Mouse (Mus musculus) embryonic facial prominence, embryonic 13.5 days (tissue): ENCODE results near the gene Gpc5. TPM values are rescaled to one million over a fixed set of nuclear protein-coding genes. Genes with fewer than 3 reads are reported as not detected.

ENCODE experiments used
- ATAC-seq: fragments of 200-750 bp; cut with Nextera tagmentation; 2 replicates; pipeline ENCODE4 v1.8.0; 2017; ENCODE audit warnings: low read depth; ENCODE audit not compliant: insufficient number of reproducible peaks, insufficient read depth, low FRiP score, low TSS enrichment
- H3K27ac ChIP-seq: fragments of 300-500 bp; sonication (generic); 2 replicates; pipeline ENCODE4 v1.5.1; 2015; ENCODE audit warnings: moderate library complexity, mild to moderate bottlenecking, inconsistent platforms
- H3K27me3 ChIP-seq: fragments of 300-500 bp; sonication (generic); 2 replicates; pipeline ENCODE4 v1.6.1; 2015; ENCODE audit warnings: mild to moderate bottlenecking, inconsistent platforms
- H3K36me3 ChIP-seq: fragments of 300-500 bp; sonication (generic); 2 replicates; pipeline ENCODE4 v1.6.1; 2015; ENCODE audit warnings: mild to moderate bottlenecking, inconsistent platforms
- H3K4me1 ChIP-seq: fragments of 300-500 bp; sonication (generic); 2 replicates; pipeline ENCODE4 v1.6.1; 2015; ENCODE audit warnings: inconsistent platforms
- H3K4me2 ChIP-seq: fragments of 300-500 bp; sonication (generic); 2 replicates; pipeline ENCODE4 v1.6.1; 2015; ENCODE audit warnings: moderate library complexity, mild to moderate bottlenecking, inconsistent platforms
- H3K4me3 ChIP-seq: fragments of 300-500 bp; sonication (generic); 2 replicates; pipeline ENCODE4 v1.5.1; 2015; ENCODE audit warnings: mild to moderate bottlenecking, inconsistent platforms
- H3K9ac ChIP-seq: fragments of 300-500 bp; sonication (generic); 2 replicates; pipeline ENCODE4 v1.6.1; 2015; ENCODE audit warnings: mild to moderate bottlenecking, inconsistent platforms
- H3K9me3 ChIP-seq: fragments of 300-500 bp; sonication (generic); 2 replicates; pipeline ENCODE4 v1.6.1; 2016; ENCODE audit warnings: inconsistent platforms
- WGBS: fragments of 180-500 bp; shearing (Covaris S2); methylation state at CpG from one replicate; pipeline ENCODE4 v1.1.7; 2015; ENCODE audit warnings: mixed read lengths; 5-methylcytosine and 5-hydroxymethylcytosine counted together
- polyA plus RNA-seq: library from polyadenylated mRNA; unstranded; fragments of >200 nt; fragmentation: Nextera tagmentation; extraction: Ambion mirVana; gene quantifications from 2 replicates; pipeline ENCODE4 v1.2.1, GENCODE M21; 2015

Gpc5 gene
- polyA plus RNA-seq, 1 experiment from 2014 or later = 1.5 TPM

DNA sequence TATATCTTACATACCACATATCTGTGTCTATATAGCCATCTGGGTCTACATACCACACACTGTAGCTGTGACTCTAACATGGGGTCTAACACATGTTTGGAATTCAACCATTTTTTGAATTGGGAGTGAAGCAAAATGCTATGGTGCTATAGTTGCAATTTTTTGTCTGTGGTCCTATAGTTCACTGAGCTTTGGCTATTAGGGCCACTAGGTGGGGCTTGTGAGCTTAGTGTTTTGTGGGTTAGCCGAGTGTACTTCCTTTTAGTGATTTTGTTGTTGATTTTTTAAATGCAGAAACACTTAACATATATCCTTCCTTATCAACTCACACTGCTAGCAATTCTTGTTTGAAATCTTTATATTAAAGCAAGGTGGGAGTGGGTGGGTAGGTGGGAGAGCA, 727.0 kb downstream of the Gpc5 start:
- no peaks in the 10 kb centered on the region for H3K36me3 ChIP-seq
- no peak overlapping the region for H3K4me2 ChIP-seq
- H3K9me3 ChIP-seq = no peaks in the 10 kb centered on the region
- WGBS = 7% methylated on average over 1 of the region's 1 CpGs
- no peak for ATAC-seq
- no peak overlapping the region for H3K9ac ChIP-seq
- 0 out of 2 replicates have a peak, but pooled peaks cover 5% of the 10 kb centered on the region for H3K4me1 ChIP-seq
- H3K4me3 ChIP-seq = no peak overlapping the region
- no peaks in the 10 kb centered on the region for H3K27me3 ChIP-seq
- H3K27ac ChIP-seq = no peak overlapping the region

- Histone ChIP-seq H3K4me2 (no peak overlapping the region), H3K36me3 (no peaks in the 10 kb centered on the region), H3K27me3 (no peaks in the 10 kb centered on the region), H3K4me3 (no peak overlapping the region), H3K9ac (no peak overlapping the region), H3K4me1 (0 out of 2 replicates have a peak, but pooled peaks cover 5% of the 10 kb centered on the region), H3K9me3 (no peaks in the 10 kb centered on the region), H3K27ac (no peak overlapping the region)
- WGBS = 67% methylated on average over 7 of the region's 7 CpGs
- no peak for ATAC-seq
These were observed 729.6 kb downstream of the Gpc5 start for GRCm38 (mm10) chr14:115821657-115822056.

DNA sequence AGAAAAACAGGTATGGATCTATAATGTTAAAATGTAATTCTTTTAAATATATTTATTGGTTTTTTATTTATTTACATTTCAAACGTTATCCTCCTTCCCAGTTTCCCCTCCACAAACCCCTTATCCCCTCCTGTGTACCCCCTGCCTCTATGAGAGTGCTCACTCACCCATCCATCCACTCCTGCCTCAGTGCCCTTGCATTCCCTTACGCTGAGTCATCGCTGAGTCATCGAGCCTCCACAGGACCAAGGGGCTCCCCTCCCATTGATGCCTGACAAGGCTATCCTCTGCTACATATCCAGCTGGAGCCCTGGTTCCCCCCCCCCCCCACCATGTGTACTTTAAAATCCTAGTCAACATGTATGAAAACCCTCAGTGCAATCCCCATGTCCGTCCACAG, 738.5 kb downstream of the Gpc5 start:
- Histone ChIP-seq H3K4me1 (no peaks in the 10 kb centered on the region), H3K27ac (no peak overlapping the region), H3K9ac (no peak overlapping the region), H3K27me3 (no peaks in the 10 kb centered on the region), H3K9me3 (no peaks in the 10 kb centered on the region), H3K36me3 (no peaks in the 10 kb centered on the region), H3K4me3 (no peak overlapping the region), H3K4me2 (no peak overlapping the region)
- ATAC-seq = no peak
- WGBS = 65% methylated on average over 5 of the region's 5 CpGs

- ATAC-seq = no peak
- Histone ChIP-seq H3K4me3 (no peak overlapping the region), H3K4me2 (no peak overlapping the region), H3K9ac (no peak overlapping the region), H3K36me3 (no peaks in the 10 kb centered on the region), H3K27ac (no peak overlapping the region), H3K27me3 (no peaks in the 10 kb centered on the region), H3K9me3 (no peaks in the 10 kb centered on the region), H3K4me1 (no peaks in the 10 kb centered on the region)
- whole genome bisulfite sequencing = 2% methylated on average over 7 of the region's 7 CpGs
These were observed 739.3 kb downstream of the Gpc5 start for GRCm38 (mm10) chr14:115831219-115831755.

GRCm38 (mm10) chr14:115831854-115832625, 740.0 kb downstream of the Gpc5 start:
- H3K9me3 ChIP-seq = no peaks in the 10 kb centered on the region
- H3K4me2 ChIP-seq = no peak overlapping the region
- H3K27me3 ChIP-seq = no peaks in the 10 kb centered on the region
- no peak for ATAC-seq
- WGBS = 75% methylated on average over 10 of the region's 10 CpGs
- no peak overlapping the region for H3K9ac ChIP-seq
- no peak overlapping the region for H3K4me3 ChIP-seq
- H3K36me3 ChIP-seq = no peaks in the 10 kb centered on the region
- no peaks in the 10 kb centered on the region for H3K4me1 ChIP-seq
- H3K27ac ChIP-seq = no peak overlapping the region

DNA sequence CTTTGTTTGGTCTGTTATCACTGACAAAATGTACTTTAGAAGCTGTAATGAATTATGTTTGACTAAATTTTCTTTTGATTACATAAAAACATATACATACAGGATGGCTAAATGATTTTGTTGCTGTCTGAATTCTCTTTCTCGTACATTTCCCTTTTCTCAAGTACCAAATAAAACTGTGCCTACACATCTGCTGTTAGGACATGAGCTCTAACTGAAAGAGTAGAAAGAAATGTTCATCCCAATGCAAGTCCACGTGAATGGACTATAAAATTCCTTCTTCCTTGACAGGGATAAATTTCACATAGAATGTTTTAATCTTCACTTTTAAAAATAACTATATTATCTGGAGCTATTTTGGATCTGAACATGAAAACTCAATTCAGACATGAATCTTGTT, 751.8 kb downstream of the Gpc5 start:
- no peak overlapping the region for H3K4me2 ChIP-seq
- WGBS = 73% methylated on average over 2 of the region's 2 CpGs
- H3K27me3 ChIP-seq = no peaks in the 10 kb centered on the region
- no peak for ATAC-seq
- H3K4me1 ChIP-seq = no peaks in the 10 kb centered on the region
- H3K4me3 ChIP-seq = no peak overlapping the region
- no peak overlapping the region for H3K27ac ChIP-seq
- no peak overlapping the region for H3K9ac ChIP-seq
- H3K36me3 ChIP-seq = no peaks in the 10 kb centered on the region
- H3K9me3 ChIP-seq = no peaks in the 10 kb centered on the region

GRCm38 (mm10) chr14:115844773-115845427, 752.9 kb downstream of the Gpc5 start:
- WGBS = 88% methylated on average over 1 of the region's 1 CpGs
- Histone ChIP-seq H3K9ac (no peak overlapping the region), H3K4me2 (no peak overlapping the region), H3K9me3 (no peaks in the 10 kb centered on the region), H3K4me3 (no peak overlapping the region), H3K27ac (no peak overlapping the region), H3K27me3 (no peaks in the 10 kb centered on the region), H3K4me1 (no peaks in the 10 kb centered on the region), H3K36me3 (no peaks in the 10 kb centered on the region)
- ATAC-seq = no peak

GRCm38 (mm10) chr14:115869127-115869526, 777.1 kb downstream of the Gpc5 start:
- 66% methylated on average over 3 of the region's 3 CpGs for WGBS
- Histone ChIP-seq H3K36me3 (no peaks in the 10 kb centered on the region), H3K4me2 (no peak overlapping the region), H3K27ac (no peak overlapping the region), H3K4me3 (no peak overlapping the region), H3K4me1 (peaks cover 11% of the 10 kb centered on the region), H3K9me3 (no peaks in the 10 kb centered on the region), H3K9ac (no peak overlapping the region), H3K27me3 (no peaks in the 10 kb centered on the region)
- no peak for ATAC-seq

DNA sequence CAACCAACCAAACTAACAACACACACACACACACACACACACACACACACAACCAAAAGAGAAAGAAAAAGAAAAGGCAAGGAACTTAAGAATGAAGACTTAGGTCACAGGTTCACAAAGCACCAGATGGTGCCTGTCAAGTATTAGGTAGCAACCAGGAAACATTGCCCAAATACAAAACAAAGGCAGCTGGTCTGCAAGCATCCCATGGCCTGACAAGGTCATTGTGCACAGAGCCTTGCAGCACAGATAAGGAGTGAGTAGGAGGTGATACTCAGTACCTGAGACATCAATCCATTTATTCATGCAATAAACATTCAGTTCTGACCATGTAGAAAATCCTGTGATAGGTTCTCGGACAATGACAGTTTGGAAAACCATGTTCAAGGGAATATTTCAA, 884.0 kb downstream of the Gpc5 start:
- Histone ChIP-seq H3K4me2 (no peak overlapping the region), H3K27ac (no peak overlapping the region), H3K36me3 (no peaks in the 10 kb centered on the region), H3K27me3 (no peaks in the 10 kb centered on the region), H3K4me3 (no peak overlapping the region), H3K9ac (no peak overlapping the region), H3K4me1 (no peaks in the 10 kb centered on the region), H3K9me3 (no peaks in the 10 kb centered on the region)
- no peak for ATAC-seq
- WGBS = 87% methylated on average over 1 of the region's 1 CpGs

GRCm38 (mm10) chr14:115979233-115979632, 887.2 kb downstream of the Gpc5 start:
- Histone ChIP-seq H3K4me3 (no peak overlapping the region), H3K4me1 (no peaks in the 10 kb centered on the region), H3K27ac (no peak overlapping the region), H3K36me3 (no peaks in the 10 kb centered on the region), H3K4me2 (no peak overlapping the region), H3K27me3 (no peaks in the 10 kb centered on the region), H3K9me3 (no peaks in the 10 kb centered on the region), H3K9ac (no peak overlapping the region)
- ATAC-seq = no peak
- WGBS = 85% methylated on average over 2 of the region's 2 CpGs

DNA sequence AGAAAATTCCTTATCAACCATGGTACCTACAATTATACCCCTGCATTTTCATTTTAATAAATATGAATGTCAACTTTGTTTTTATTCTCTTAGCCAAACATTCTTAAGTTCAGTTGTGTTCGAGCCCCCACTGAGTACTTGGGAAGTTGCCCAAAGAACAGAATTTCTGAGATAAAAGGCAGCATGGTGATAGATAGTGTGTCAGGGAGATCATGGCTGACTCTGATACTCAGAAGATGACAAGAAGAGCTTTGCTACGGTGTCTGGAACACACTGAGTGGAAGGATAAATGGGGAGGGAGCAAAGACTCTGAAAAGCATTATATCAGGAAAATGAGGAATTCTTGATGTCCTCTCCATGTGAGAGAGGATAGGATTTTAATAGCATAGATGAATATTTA, 898.7 kb downstream of the Gpc5 start:
- Histone ChIP-seq H3K4me2 (no peak overlapping the region), H3K36me3 (no peaks in the 10 kb centered on the region), H3K27me3 (no peaks in the 10 kb centered on the region), H3K9me3 (no peaks in the 10 kb centered on the region), H3K9ac (no peak overlapping the region), H3K4me1 (no peaks in the 10 kb centered on the region), H3K4me3 (no peak overlapping the region), H3K27ac (no peak overlapping the region)
- WGBS = 78% methylated on average over 2 of the region's 2 CpGs
- no peak for ATAC-seq

DNA sequence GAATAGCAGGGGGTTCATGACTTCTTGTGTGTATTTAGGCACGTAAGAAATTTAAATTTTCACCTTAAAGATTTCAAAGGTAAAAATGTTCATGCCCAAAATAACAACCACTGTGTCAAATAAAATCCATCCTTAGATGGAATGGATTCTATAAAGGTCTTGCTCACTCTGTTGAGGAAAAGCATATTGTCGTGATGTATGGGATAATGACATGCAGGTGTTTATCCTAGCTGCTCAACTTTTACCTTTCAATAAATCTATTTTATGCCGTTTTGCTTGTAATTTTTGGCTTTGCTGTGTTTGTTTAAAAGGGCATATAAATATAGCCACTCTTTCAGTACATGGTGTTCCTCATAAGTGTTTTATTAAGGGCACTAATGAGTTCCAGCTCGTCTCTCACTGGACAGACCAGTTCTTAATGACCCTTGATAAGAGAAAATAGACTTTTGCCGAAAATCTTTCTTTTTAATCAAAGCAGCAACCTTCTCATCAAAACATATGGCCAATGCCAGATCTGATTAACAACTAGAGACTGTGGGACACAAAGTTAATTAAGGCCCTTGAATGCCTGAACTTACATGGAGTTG, 901.6 kb downstream of the Gpc5 start:
- Histone ChIP-seq H3K4me2 (no peak overlapping the region), H3K36me3 (no peaks in the 10 kb centered on the region), H3K27ac (no peak overlapping the region), H3K4me3 (no peak overlapping the region), H3K9ac (no peak overlapping the region), H3K27me3 (no peaks in the 10 kb centered on the region), H3K9me3 (no peaks in the 10 kb centered on the region), H3K4me1 (no peaks in the 10 kb centered on the region)
- ATAC-seq = no peak
- 25% methylated on average over 5 of the region's 5 CpGs for WGBS
